Mouse (Mus musculus): ENCODE data around the gene Zfhx3. TPM values are rescaled to one million over a fixed set of nuclear protein-coding genes. Genes with fewer than 3 reads are reported as not detected.

The Zfhx3 gene
- total and polyA plus RNA-seq, 3 experiments = 0.23 to 2.5 TPM; not detected in 1

GRCm38 (mm10) chr8:108903550-108903949, 961.1 kb downstream of the Zfhx3 start:
- H3K79me2 ChIP-seq (ENCODE audit: control insufficient read depth, insufficient read depth, low read length, poor library complexity) = no peaks in the 10 kb centered on the region
- H3K9me3 ChIP-seq (replicated peaks; ENCODE audit: insufficient read depth, low read length) = no peaks in the 10 kb centered on the region
- TF ChIP-seq ELF1 (IDR thresholded peaks at IDR 0.05; ENCODE audit: low read depth, low read length) (no peak), HCFC1 (IDR thresholded peaks at IDR 0.05; ENCODE audit: low read depth, low read length) (no peak), TAL1 (IDR thresholded peaks at IDR 0.05; ENCODE audit: low read length) (no peak), CHD2 (IDR thresholded peaks at IDR 0.05; ENCODE audit: low read length) (no peak), E2F4 (IDR thresholded peaks at IDR 0.05; ENCODE audit: borderline replicate concordance, low read depth, low read length) (no peak), USF2 (IDR thresholded peaks at IDR 0.05; ENCODE audit: borderline replicate concordance in 1 of 2, insufficient read depth in 1 of 2, low read depth in 1 of 2, low read length in 2 of 2) (no peak), RCOR1 (IDR thresholded peaks at IDR 0.05; ENCODE audit: low read depth, low read length) (no peak)
- H3K36me3 ChIP-seq (ENCODE audit: control insufficient read depth in 1 of 2, insufficient read depth in 2 of 2, low read length in 2 of 2) = no peaks in the 10 kb centered on the region
- H3K9ac ChIP-seq (ENCODE audit: control insufficient read depth, low read depth, low read length, poor library complexity, severe bottlenecking) = no peak overlapping the region
- no peak overlapping the region for H3K27ac ChIP-seq (ENCODE audit: control insufficient read depth, low read depth, low read length)
- no peaks in the 10 kb centered on the region for H3K4me1 ChIP-seq (ENCODE audit: control insufficient read depth in 1 of 2, insufficient read depth in 2 of 2, low read length in 2 of 2)
- DNase-seq (ENCODE audit: low read depth, low spot score) = no peak
- H3K27me3 ChIP-seq (ENCODE audit: control insufficient read depth in 1 of 2, insufficient read depth in 2 of 2, low read length in 2 of 2) = no peaks in the 10 kb centered on the region
- H3K4me3 ChIP-seq (ENCODE audit: control insufficient read depth in 1 of 2, insufficient read depth in 1 of 2, low read depth in 2 of 2, low read length in 2 of 2) = no peak overlapping the region

- no peaks in the 10 kb centered on the region for H3K9me3 ChIP-seq (replicated peaks; ENCODE audit: insufficient read depth, low read length)
- no peak overlapping the region for H3K9ac ChIP-seq (ENCODE audit: control insufficient read depth, low read depth, low read length, poor library complexity, severe bottlenecking)
- H3K4me3 ChIP-seq (ENCODE audit: control insufficient read depth in 1 of 2, insufficient read depth in 1 of 2, low read depth in 2 of 2, low read length in 2 of 2) = no peak overlapping the region
- H3K27me3 ChIP-seq (ENCODE audit: control insufficient read depth in 1 of 2, insufficient read depth in 2 of 2, low read length in 2 of 2) = no peaks in the 10 kb centered on the region
- DNase-seq (ENCODE audit: low read depth, low spot score) = no peak
- no peaks in the 10 kb centered on the region for H3K79me2 ChIP-seq (ENCODE audit: control insufficient read depth, insufficient read depth, low read length, poor library complexity)
- no peaks in the 10 kb centered on the region for H3K36me3 ChIP-seq (ENCODE audit: control insufficient read depth in 1 of 2, insufficient read depth in 2 of 2, low read length in 2 of 2)
- no peaks in the 10 kb centered on the region for H3K4me1 ChIP-seq (ENCODE audit: control insufficient read depth in 1 of 2, insufficient read depth in 2 of 2, low read length in 2 of 2)
- TF ChIP-seq MXI1 (IDR thresholded peaks at IDR 0.05; ENCODE audit: low read depth, low read length) (no peak), EP300 (IDR thresholded peaks at IDR 0.05; ENCODE audit: low read depth in 1 of 2, low read length in 2 of 2) (no peak), CHD1 (IDR thresholded peaks at IDR 0.05; ENCODE audit: low read depth, low read length) (no peak), CTCF (IDR thresholded peaks at IDR 0.05 in 2 of 3, conservative IDR thresholded peaks at IDR 0.05 in 1 of 3; ENCODE audit: control insufficient read depth in 1 of 3, insufficient read depth in 1 of 3, low read depth in 2 of 3, low read length in 3 of 3, poor library complexity in 1 of 3, severe bottlenecking in 1 of 3) (no peak), RCOR1 (IDR thresholded peaks at IDR 0.05; ENCODE audit: low read depth, low read length) (no peak), MAFK (IDR thresholded peaks at IDR 0.05; ENCODE audit: borderline replicate concordance, low read depth, low read length) (no peak), POLR2AphosphoS2 (IDR thresholded peaks at IDR 0.05; ENCODE audit: low read length) (no peak), TAL1 (IDR thresholded peaks at IDR 0.05; ENCODE audit: low read length) (no peak), MEF2A (IDR thresholded peaks at IDR 0.05; ENCODE audit: extremely low read depth, insufficient replicate concordance, low read depth, low read length, poor library complexity, severe bottlenecking) (no peak)
- no peak overlapping the region for H3K27ac ChIP-seq (ENCODE audit: control insufficient read depth, low read depth, low read length)
These were observed 962.0 kb downstream of the Zfhx3 start for GRCm38 (mm10) chr8:108904288-108904971.

All from MEL (cell line).